Comparison of ENCODE assay signal across 27 mouse cellular contexts in the genomic region with DNA sequence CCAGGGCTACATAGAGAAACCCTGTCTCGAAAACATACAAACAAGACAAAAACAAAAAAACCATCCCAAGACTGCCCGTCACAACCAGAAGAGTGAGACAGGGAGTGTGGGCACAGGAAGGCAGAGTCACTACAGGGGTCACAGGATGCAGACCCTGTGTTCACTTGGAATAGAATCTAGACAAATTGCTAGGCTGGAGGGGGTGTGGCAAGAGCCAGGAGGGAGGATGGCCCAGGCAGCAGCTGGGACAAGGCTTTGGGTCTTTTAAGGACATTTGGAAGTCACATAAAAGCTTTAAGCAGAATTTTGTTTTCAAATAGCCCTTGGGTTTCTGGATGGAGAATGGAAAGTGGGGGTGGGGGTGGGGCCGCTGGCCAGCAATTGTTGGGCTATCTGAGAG. TPM values are rescaled to one million over a fixed set of nuclear protein-coding genes. Genes with fewer than 3 reads are reported as not detected.
DNase-seq lines count a peak whose midpoint lies in the region; ATAC-seq and TF ChIP-seq lines count a peak whose summit lies in the region.
"Had no signal": no experiment of that assay in that cellular context is flagged by ENCODE, and none has a peak within 500 bp of the region (broad histone marks: within the 10 kb centered on the region; RNA-seq: fewer than 3 reads in every experiment).

No protein-coding gene starts in this region.

- no peak for ATAC-seq in limb, embryonic 12.5 days (ENCODE audit: insufficient number of reproducible peaks, insufficient read depth, low FRiP score, low TSS enrichment, low read depth)
- ATAC-seq in limb, embryonic 14.5 days (ENCODE audit: low FRiP score, low read depth) = no peak
- ATAC-seq: forebrain, embryonic 14.5 days; intestine, embryonic 15.5 days had no signal

- intact Hi-C loops in gastrocnemius, adult 2 months (cut with DNase I) = no loop called here

- peaks cover 25% of the 10 kb centered on the region for H3K4me1 ChIP-seq in limb, embryonic 12.5 days (replicated peaks)
- H3K4me1 ChIP-seq in limb, embryonic 10.5 days = peaks cover 35% of the 10 kb centered on the region
- H3K4me1 ChIP-seq in ES-Bruce4 (ENCODE audit: control insufficient read depth, insufficient read depth, low read length) = peaks cover 2% of the 10 kb centered on the region
- H3K4me1 ChIP-seq in limb, embryonic 14.5 days (ENCODE audit: control insufficient read depth, insufficient read depth, low read length) = peaks cover 27% of the 10 kb centered on the region

- DNase-seq in gastrocnemius, adult 2 months = no peak
- no peak for DNase-seq in gastrocnemius, adult 18-20 months (ENCODE audit: low spot score)
- no peak for DNase-seq in limb, embryonic 10.5 days (ENCODE audit: low spot score)
- no peak for DNase-seq in limb, embryonic 14.5 days (ENCODE audit: low spot score)
- no peak for DNase-seq in left cerebral cortex, adult 18-20 months (ENCODE audit: low spot score in 2 of 2)
- no peak for DNase-seq in cerebellum, postnatal 36 days
- DNase-seq: cerebellum, adult 11 months; cerebellum, adult 9-11 months; gastrocnemius, postnatal 14 days; kidney, adult 9 months; kidney, postnatal 4 days; left cerebral cortex, postnatal 4 days; thymus, adult 2 months had no signal

- H3K9me3 ChIP-seq in limb, embryonic 12.5 days = no peaks in the 10 kb centered on the region
- no peaks in the 10 kb centered on the region for H3K9me3 ChIP-seq in limb, embryonic 10.5 days (replicated peaks)
- no peaks in the 10 kb centered on the region; the same call in 1 of the 2 replicates for H3K9me3 ChIP-seq in ES-Bruce4 (replicated peaks; ENCODE audit: control insufficient read depth, insufficient read depth, low read length, poor library complexity, severe bottlenecking)
- H3K9me3 ChIP-seq in limb, embryonic 14.5 days (ENCODE audit: control insufficient read depth, low read length) = no peaks in the 10 kb centered on the region
- H3K9me3 ChIP-seq: hindbrain, embryonic 15.5 days; intestine, embryonic 15.5 days; midbrain, embryonic 13.5 days; neural tube, embryonic 13.5 days had no signal

- peak overlapping the region; percentile 4 for H3K4me2 ChIP-seq in limb, embryonic 12.5 days
- H3K4me2 ChIP-seq in limb, embryonic 14.5 days (replicated peaks; ENCODE audit: low read depth, low read length, severe bottlenecking) = peak overlapping the region; percentile 67
- H3K4me2 ChIP-seq: hindbrain, embryonic 15.5 days; midbrain, embryonic 13.5 days had no signal

- TF ChIP-seq CTCF in gastrocnemius, adult 2 months (IDR thresholded peaks at IDR 0.05) = no peak
- TF ChIP-seq CTCF in ES-Bruce4 (IDR thresholded peaks at IDR 0.05; ENCODE audit: low read depth, low read length) = no peak

- no peak overlapping the region for H3K9ac ChIP-seq in limb, embryonic 12.5 days (replicated peaks)
- no peak overlapping the region for H3K9ac ChIP-seq in ES-Bruce4 (ENCODE audit: low read depth, poor library complexity, severe bottlenecking)
- no peak overlapping the region for H3K9ac ChIP-seq in limb, embryonic 14.5 days (ENCODE audit: low read depth, low read length, severe bottlenecking)
- H3K9ac ChIP-seq: hindbrain, embryonic 15.5 days; intestine, embryonic 15.5 days; liver, embryonic 14.5 days; midbrain, embryonic 13.5 days; neural tube, embryonic 13.5 days had no signal

- H3K27ac ChIP-seq in gastrocnemius, adult 2 months = 0 out of 2 replicates have a peak overlapping the region, but pooled peaks have one; percentile 8
- H3K27ac ChIP-seq in limb, embryonic 12.5 days = no peak overlapping the region
- H3K27ac ChIP-seq in limb, embryonic 10.5 days = no peak overlapping the region
- peak overlapping the region; percentile 95 for H3K27ac ChIP-seq in ES-Bruce4 (ENCODE audit: insufficient read depth, low read length)
- H3K27ac ChIP-seq in limb, embryonic 14.5 days (replicated peaks; ENCODE audit: low read depth, low read length) = no peak overlapping the region
- H3K27ac ChIP-seq: hindbrain, embryonic 15.5 days; intestine, embryonic 15.5 days; left cerebral cortex, adult 2 months; liver, embryonic 14.5 days; midbrain, embryonic 13.5 days; neural tube, embryonic 13.5 days had no signal

- WGBS in limb, embryonic 12.5 days = 69% methylated on average over 3 of the region's 3 CpGs
- WGBS in limb, embryonic 10.5 days = 84% methylated on average over 3 of the region's 3 CpGs
- 91% methylated on average over 3 of the region's 3 CpGs for WGBS in limb, embryonic 14.5 days

- peaks cover 47% of the 10 kb centered on the region for H3K27me3 ChIP-seq in limb, embryonic 12.5 days
- peaks cover 64% of the 10 kb centered on the region for H3K27me3 ChIP-seq in limb, embryonic 10.5 days (ENCODE audit: low read depth, poor library complexity, severe bottlenecking)
- no peaks in the 10 kb centered on the region for H3K27me3 ChIP-seq in ES-Bruce4 (ENCODE audit: control insufficient read depth, insufficient read depth, low read length, poor library complexity, severe bottlenecking)
- peaks cover 8% of the 10 kb centered on the region; the same call in 1 of the 2 replicates for H3K27me3 ChIP-seq in limb, embryonic 14.5 days (ENCODE audit: control insufficient read depth, insufficient read depth, low read length)

- TF ChIP-seq POLR2A in ES-Bruce4 (IDR thresholded peaks at IDR 0.05; ENCODE audit: insufficient read depth, low read length) = no peak
- no peak for TF ChIP-seq POLR2A in limb, embryonic 14.5 days (IDR thresholded peaks at IDR 0.05; ENCODE audit: borderline replicate concordance, extremely low read depth, insufficient read depth, insufficient read length)

- no peak for TF ChIP-seq EP300 in ES-Bruce4 (IDR thresholded peaks at IDR 0.05; ENCODE audit: insufficient read depth, low read depth, low read length)

- H3K36me3 ChIP-seq in limb, embryonic 12.5 days = peaks cover 10% of the 10 kb centered on the region
- H3K36me3 ChIP-seq in limb, embryonic 10.5 days = no peaks in the 10 kb centered on the region
- 0 out of 2 replicates have a peak, but pooled peaks cover 3% of the 10 kb centered on the region for H3K36me3 ChIP-seq in ES-Bruce4 (ENCODE audit: control insufficient read depth, insufficient read depth, low read length, poor library complexity, severe bottlenecking)
- peaks cover 16% of the 10 kb centered on the region for H3K36me3 ChIP-seq in limb, embryonic 14.5 days (ENCODE audit: control insufficient read depth, insufficient read depth, low read length)
- H3K36me3 ChIP-seq: hindbrain, embryonic 15.5 days; midbrain, embryonic 13.5 days; neural tube, embryonic 13.5 days had no signal

- peak overlapping the region; percentile 88 for H3K4me3 ChIP-seq in gastrocnemius, adult 2 months
- H3K4me3 ChIP-seq in limb, embryonic 12.5 days (replicated peaks) = no peak overlapping the region
- no peak overlapping the region for H3K4me3 ChIP-seq in limb, embryonic 10.5 days
- no peak overlapping the region for H3K4me3 ChIP-seq in ES-Bruce4 (ENCODE audit: low read depth, low read length)
- no peak overlapping the region; the same call in 1 of the 2 replicates for H3K4me3 ChIP-seq in limb, embryonic 14.5 days (replicated peaks; ENCODE audit: low read length)
- H3K4me3 ChIP-seq: hindbrain, embryonic 15.5 days; intestine, embryonic 15.5 days; left cerebral cortex, adult 2 months; megakaryocyte, embryonic 14.5 days; midbrain, embryonic 13.5 days; neural tube, embryonic 13.5 days had no signal

RNA-seq across cellular contexts. Expression of a gene that starts 2.4 kb away (rescaled TPM):
- 1 to 10 TPM; 1.9 to 3.7 TPM for total RNA-seq in gastrocnemius, adult 2 months (2021)
- 1 to 10 TPM; 1.3 to 2.0 TPM for total RNA-seq in gastrocnemius, adult 18-20 months (2021)
- 35.9 and 42.8 TPM in 2 replicates for polyA plus RNA-seq in limb, embryonic 12.5 days (2016; fragmentation: Nextera tagmentation; extraction: Ambion mirVana)
- polyA plus RNA-seq in limb, embryonic 10.5 days (2016; fragmentation: Nextera tagmentation; extraction: Ambion mirVana) = 4.2 and 9.4 TPM in 2 replicates
- 41.4 and 43.9 TPM in 2 replicates for polyA plus RNA-seq in ES-Bruce4 (2011; ENCODE audit: insufficient read depth, insufficient read length, low read depth, missing spikeins)
- 143 and 171 TPM in 2 replicates for polyA plus RNA-seq in limb, embryonic 14.5 days (2012; rRNA removed)
- 137 and 158 TPM in 2 replicates for polyA plus RNA-seq in limb, embryonic 14.5 days (2014; fragmentation: Nextera tagmentation; extraction: Ambion mirVana)
- total RNA-seq in left cerebral cortex, adult 18-20 months (2021) = under 1 TPM; 0.35 to 0.63 TPM
- total RNA-seq: hematopoietic stem cell, adult 5-6 weeks had no signal

RNA-seq across cellular contexts. Expression of a gene that starts 13.5 kb away (rescaled TPM):
- total RNA-seq in gastrocnemius, adult 2 months (2021) = under 1 TPM in 1 of 2 experiments, not detected in 1; 0.10 TPM
- total RNA-seq in gastrocnemius, adult 18-20 months (2021) = not detected
- not detected in 2 replicates for polyA plus RNA-seq in limb, embryonic 12.5 days (2016; fragmentation: Nextera tagmentation; extraction: Ambion mirVana)
- polyA plus RNA-seq in limb, embryonic 10.5 days (2016; fragmentation: Nextera tagmentation; extraction: Ambion mirVana) = not detected in 2 replicates
- polyA plus RNA-seq in ES-Bruce4 (2011; ENCODE audit: insufficient read depth, insufficient read length, low read depth, missing spikeins) = 4.5 TPM in 2 replicates
- 0.36 and 0.43 TPM in 2 replicates for polyA plus RNA-seq in limb, embryonic 14.5 days (2012; rRNA removed)
- polyA plus RNA-seq in limb, embryonic 14.5 days (2014; fragmentation: Nextera tagmentation; extraction: Ambion mirVana) = 0.08 TPM in 1 of 2 replicates, not detected in the other
- total RNA-seq in left cerebral cortex, adult 18-20 months (2021) = 100 to 1,000 TPM; 184 TPM
- total RNA-seq: hematopoietic stem cell, adult 5-6 weeks had no signal
- polyA plus RNA-seq: embryonic facial prominence, embryonic 11.5 days; hindbrain, embryonic 15.5 days; intestine, embryonic 15.5 days; liver, embryonic 14.5 days; lung, embryonic 16.5 days; midbrain, embryonic 13.5 days; neural tube, embryonic 13.5 days; spleen, adult 2 months; thymus, adult 2 months had no signal

RNA-seq across cellular contexts. Expression of a gene that starts 28.0 kb away (rescaled TPM):
- total RNA-seq in gastrocnemius, adult 2 months (2021) = 10 to 100 TPM; 80.2 to 86.8 TPM
- 10 to 100 TPM; 52.5 to 75.6 TPM for total RNA-seq in gastrocnemius, adult 18-20 months (2021)
- polyA plus RNA-seq in limb, embryonic 12.5 days (2016; fragmentation: Nextera tagmentation; extraction: Ambion mirVana) = 67.4 and 68.6 TPM in 2 replicates
- polyA plus RNA-seq in limb, embryonic 10.5 days (2016; fragmentation: Nextera tagmentation; extraction: Ambion mirVana) = 44.9 and 51.4 TPM in 2 replicates
- polyA plus RNA-seq in ES-Bruce4 (2011; ENCODE audit: insufficient read depth, insufficient read length, low read depth, missing spikeins) = 375 and 392 TPM in 2 replicates
- polyA plus RNA-seq in limb, embryonic 14.5 days (2012; rRNA removed) = 724 and 821 TPM in 2 replicates
- polyA plus RNA-seq in limb, embryonic 14.5 days (2014; fragmentation: Nextera tagmentation; extraction: Ambion mirVana) = 92.6 and 98.0 TPM in 2 replicates
- 100 to 1,000 TPM; 304 to 309 TPM for total RNA-seq in left cerebral cortex, adult 18-20 months (2021)

Comparison
In these comparisons a context has a peak if more than half of its experiments do, and no peak if none do; other contexts are left out.
1. H3K27ac ChIP-seq: peak in gastrocnemius, adult 2 months (single experiment) and ES-Bruce4 (single experiment); none in limb, embryonic 12.5 days (single experiment), limb, embryonic 10.5 days (single experiment) and limb, embryonic 14.5 days (single experiment).